Mouse (Mus musculus): ENCODE results near the gene Dazap1. TPM values are rescaled to one million over a fixed set of nuclear protein-coding genes. Genes with fewer than 3 reads are reported as not detected.

Gene Dazap1
- polyA plus RNA-seq, 1 experiment from 2014 or later, result 43.7 TPM

GRCm38 (mm10) chr10:80227877-80228775, 33.2 kb upstream of the Dazap1 start:
- peak overlapping the region; percentile 91 for H3K9ac ChIP-seq (ENCODE audit: low read depth, low read length)
- H3K27me3 ChIP-seq (ENCODE audit: control insufficient read depth, insufficient read depth, low read depth, low read length), result no peaks in the 10 kb centered on the region
- H3K4me3 ChIP-seq (ENCODE audit: low read depth, low read length), result peak overlapping the region; percentile 76
- ATAC-seq, result no peak
- 29% methylated on average over 15 of the region's 15 CpGs for WGBS
- peak overlapping the region; percentile 95 for H3K4me2 ChIP-seq (ENCODE audit: low read length)
- no peaks in the 10 kb centered on the region for H3K9me3 ChIP-seq (replicated peaks; ENCODE audit: control insufficient read depth, low read length, poor library complexity, severe bottlenecking)
- peaks cover 37% of the 10 kb centered on the region for H3K4me1 ChIP-seq (ENCODE audit: control insufficient read depth, insufficient read depth, low read length)
- 0 out of 2 replicates have a peak, but pooled peaks cover 8% of the 10 kb centered on the region for H3K36me3 ChIP-seq (ENCODE audit: control insufficient read depth, insufficient read depth, low read length)
- H3K27ac ChIP-seq (ENCODE audit: low read length), result peak overlapping the region; percentile 97

- Histone ChIP-seq H3K27ac (ENCODE audit: low read length) (no peak overlapping the region), H3K4me3 (ENCODE audit: low read depth, low read length) (no peak overlapping the region), H3K4me1 (ENCODE audit: control insufficient read depth, insufficient read depth, low read length) (peaks cover 11% of the 10 kb centered on the region; the same call in 1 of the 2 replicates), H3K4me2 (ENCODE audit: low read length) (no peak overlapping the region), H3K27me3 (ENCODE audit: control insufficient read depth, insufficient read depth, low read depth, low read length) (no peaks in the 10 kb centered on the region), H3K36me3 (ENCODE audit: control insufficient read depth, insufficient read depth, low read length) (peaks cover 33% of the 10 kb centered on the region), H3K9ac (ENCODE audit: low read depth, low read length) (no peak overlapping the region), H3K9me3 (replicated peaks; ENCODE audit: control insufficient read depth, low read length, poor library complexity, severe bottlenecking) (no peaks in the 10 kb centered on the region)
- ATAC-seq, result no peak
- 83% methylated on average over 13 of the region's 13 CpGs for WGBS
Measured at GRCm38 (mm10) chr10:80236145-80236825, 25.0 kb upstream of the Dazap1 start.

- H3K36me3 ChIP-seq (ENCODE audit: control insufficient read depth, insufficient read depth, low read length), result peaks cover 36% of the 10 kb centered on the region
- no peak for ATAC-seq
Measured at GRCm38 (mm10) chr10:80237020-80237419, 24.3 kb upstream of the Dazap1 start.

GRCm38 (mm10) chr10:80238306-80238705, 23.0 kb upstream of the Dazap1 start:
- H3K4me3 ChIP-seq (ENCODE audit: low read depth, low read length), result no peak overlapping the region
- 90% methylated on average over 3 of the region's 3 CpGs for WGBS
- H3K4me2 ChIP-seq (ENCODE audit: low read length), result no peak overlapping the region
- no peak overlapping the region for H3K27ac ChIP-seq (ENCODE audit: low read length)
- peaks cover 35% of the 10 kb centered on the region for H3K36me3 ChIP-seq (ENCODE audit: control insufficient read depth, insufficient read depth, low read length)
- no peaks in the 10 kb centered on the region for H3K9me3 ChIP-seq (replicated peaks; ENCODE audit: control insufficient read depth, low read length, poor library complexity, severe bottlenecking)
- peaks cover 4% of the 10 kb centered on the region; the same call in 1 of the 2 replicates for H3K4me1 ChIP-seq (ENCODE audit: control insufficient read depth, insufficient read depth, low read length)
- no peak overlapping the region for H3K9ac ChIP-seq (ENCODE audit: low read depth, low read length)
- ATAC-seq, result no peak
- H3K27me3 ChIP-seq (ENCODE audit: control insufficient read depth, insufficient read depth, low read depth, low read length), result no peaks in the 10 kb centered on the region

More at GRCm38 (mm10) chr10:80237020-80237419, 24.3 kb upstream of the Dazap1 start:
- Histone ChIP-seq H3K27ac (ENCODE audit: low read length) (no peak overlapping the region), H3K4me3 (ENCODE audit: low read depth, low read length) (no peak overlapping the region), H3K4me1 (ENCODE audit: control insufficient read depth, insufficient read depth, low read length) (peaks cover 12% of the 10 kb centered on the region; the same call in 1 of the 2 replicates), H3K27me3 (ENCODE audit: control insufficient read depth, insufficient read depth, low read depth, low read length) (no peaks in the 10 kb centered on the region), H3K4me2 (ENCODE audit: low read length) (no peak overlapping the region), H3K9me3 (replicated peaks; ENCODE audit: control insufficient read depth, low read length, poor library complexity, severe bottlenecking) (no peaks in the 10 kb centered on the region), H3K9ac (ENCODE audit: low read depth, low read length) (no peak overlapping the region)
- 84% methylated on average over 4 of the region's 4 CpGs for WGBS

GRCm38 (mm10) chr10:80239791-80240190, 21.5 kb upstream of the Dazap1 start:
- no peak overlapping the region for H3K4me3 ChIP-seq (ENCODE audit: low read depth, low read length)
- WGBS, result 84% methylated on average over 6 of the region's 6 CpGs
- no peak overlapping the region for H3K4me2 ChIP-seq (ENCODE audit: low read length)
- no peak overlapping the region for H3K27ac ChIP-seq (ENCODE audit: low read length)
- no peak overlapping the region for H3K9ac ChIP-seq (ENCODE audit: low read depth, low read length)
- H3K4me1 ChIP-seq (ENCODE audit: control insufficient read depth, insufficient read depth, low read length), result peaks cover 3% of the 10 kb centered on the region; the same call in 1 of the 2 replicates
- H3K36me3 ChIP-seq (ENCODE audit: control insufficient read depth, insufficient read depth, low read length), result peaks cover 40% of the 10 kb centered on the region
- no peak for ATAC-seq
- no peaks in the 10 kb centered on the region for H3K9me3 ChIP-seq (replicated peaks; ENCODE audit: control insufficient read depth, low read length, poor library complexity, severe bottlenecking)
- H3K27me3 ChIP-seq (ENCODE audit: control insufficient read depth, insufficient read depth, low read depth, low read length), result no peaks in the 10 kb centered on the region

- Histone ChIP-seq H3K36me3 (ENCODE audit: control insufficient read depth, insufficient read depth, low read length) (peaks cover 36% of the 10 kb centered on the region), H3K4me2 (ENCODE audit: low read length) (no peak overlapping the region), H3K4me3 (ENCODE audit: low read depth, low read length) (no peak overlapping the region), H3K9me3 (replicated peaks; ENCODE audit: control insufficient read depth, low read length, poor library complexity, severe bottlenecking) (no peaks in the 10 kb centered on the region), H3K27me3 (ENCODE audit: control insufficient read depth, insufficient read depth, low read depth, low read length) (no peaks in the 10 kb centered on the region), H3K9ac (ENCODE audit: low read depth, low read length) (peak overlapping the region; percentile 35; the same call in 1 of the 2 replicates), H3K4me1 (ENCODE audit: control insufficient read depth, insufficient read depth, low read length) (peaks cover 8% of the 10 kb centered on the region; the same call in 1 of the 2 replicates), H3K27ac (ENCODE audit: low read length) (peak overlapping the region; percentile 35; the same call in 1 of the 2 replicates)
- WGBS, result 43% methylated on average over 9 of the region's 9 CpGs
- ATAC-seq, result no peak
Measured at GRCm38 (mm10) chr10:80242088-80242487, 19.2 kb upstream of the Dazap1 start.

- Histone ChIP-seq H3K9ac (ENCODE audit: low read depth, low read length) (no peak overlapping the region), H3K27ac (ENCODE audit: low read length) (0 out of 2 replicates have a peak overlapping the region, but pooled peaks have one; percentile 35), H3K4me1 (ENCODE audit: control insufficient read depth, insufficient read depth, low read length) (peaks cover 8% of the 10 kb centered on the region; the same call in 1 of the 2 replicates), H3K36me3 (ENCODE audit: control insufficient read depth, insufficient read depth, low read length) (peaks cover 35% of the 10 kb centered on the region), H3K27me3 (ENCODE audit: control insufficient read depth, insufficient read depth, low read depth, low read length) (no peaks in the 10 kb centered on the region), H3K4me2 (ENCODE audit: low read length) (no peak overlapping the region), H3K4me3 (ENCODE audit: low read depth, low read length) (no peak overlapping the region), H3K9me3 (replicated peaks; ENCODE audit: control insufficient read depth, low read length, poor library complexity, severe bottlenecking) (no peaks in the 10 kb centered on the region)
- no peak for ATAC-seq
- 75% methylated on average over 3 of the region's 3 CpGs for WGBS
Measured at GRCm38 (mm10) chr10:80242607-80243006, 18.7 kb upstream of the Dazap1 start.

GRCm38 (mm10) chr10:80244791-80245399, 16.4 kb upstream of the Dazap1 start:
- Histone ChIP-seq H3K27ac (ENCODE audit: low read length) (peak overlapping the region; percentile 62; the same call in 1 of the 2 replicates), H3K36me3 (ENCODE audit: control insufficient read depth, insufficient read depth, low read length) (peaks cover 26% of the 10 kb centered on the region), H3K9me3 (replicated peaks; ENCODE audit: control insufficient read depth, low read length, poor library complexity, severe bottlenecking) (no peaks in the 10 kb centered on the region), H3K4me1 (ENCODE audit: control insufficient read depth, insufficient read depth, low read length) (peaks cover 10% of the 10 kb centered on the region), H3K4me2 (ENCODE audit: low read length) (no peak overlapping the region), H3K27me3 (ENCODE audit: control insufficient read depth, insufficient read depth, low read depth, low read length) (no peaks in the 10 kb centered on the region), H3K9ac (ENCODE audit: low read depth, low read length) (no peak overlapping the region), H3K4me3 (ENCODE audit: low read depth, low read length) (no peak overlapping the region)
- ATAC-seq, result no peak
- WGBS, result 27% methylated on average over 5 of the region's 5 CpGs

Measured in midbrain, embryonic 16.5 days (tissue).